Mouse (Mus musculus) E14TG2a.4 (cell line): ENCODE data around the gene Zbtb20.
"Not testable (repeated sequence)": the region's sequence is repeated elsewhere in the genome, so short reads cannot be mapped to it uniquely, and the experiment has no call there.

Experiments
- H3K27me3 ChIP-seq: 2 replicates; pipeline ENCODE4 v1.6.1; 2014; ENCODE audit warnings: low read length, control low read depth; ENCODE audit not compliant: insufficient read depth
- H3K36me3 ChIP-seq: 2 replicates; pipeline ENCODE4 v1.6.1; 2014; ENCODE audit warnings: low read length, control low read depth; ENCODE audit not compliant: insufficient read depth
- H3K4me1 ChIP-seq: replicated peaks from 2 replicates; pipeline ENCODE4 v1.6.1; 2014; ENCODE audit warnings: low read depth, low read length, control low read depth
- H3K4me3 ChIP-seq: replicated peaks from 2 replicates; pipeline ENCODE4 v1.5.1; 2014; ENCODE audit warnings: mild to moderate bottlenecking, low read length
- H3K9me3 ChIP-seq: 2 replicates; pipeline ENCODE4 v1.6.1; 2014; ENCODE audit warnings: low read length, control low read depth
- CTCF ChIP-seq: conservative IDR thresholded peaks from 2 replicates; pipeline ENCODE4 v1.5.1; 2014; ENCODE audit warnings: low read length
- NANOG ChIP-seq: IDR thresholded peaks from 2 replicates; pipeline ENCODE4 v1.6.1; 2014; ENCODE audit warnings: borderline replicate concordance, low read length, mixed read lengths
- POU5F1 ChIP-seq: IDR thresholded peaks from 2 replicates; pipeline ENCODE4 v1.6.1; 2014; ENCODE audit warnings: low read length, borderline replicate concordance

Gene Zbtb20

DNA sequence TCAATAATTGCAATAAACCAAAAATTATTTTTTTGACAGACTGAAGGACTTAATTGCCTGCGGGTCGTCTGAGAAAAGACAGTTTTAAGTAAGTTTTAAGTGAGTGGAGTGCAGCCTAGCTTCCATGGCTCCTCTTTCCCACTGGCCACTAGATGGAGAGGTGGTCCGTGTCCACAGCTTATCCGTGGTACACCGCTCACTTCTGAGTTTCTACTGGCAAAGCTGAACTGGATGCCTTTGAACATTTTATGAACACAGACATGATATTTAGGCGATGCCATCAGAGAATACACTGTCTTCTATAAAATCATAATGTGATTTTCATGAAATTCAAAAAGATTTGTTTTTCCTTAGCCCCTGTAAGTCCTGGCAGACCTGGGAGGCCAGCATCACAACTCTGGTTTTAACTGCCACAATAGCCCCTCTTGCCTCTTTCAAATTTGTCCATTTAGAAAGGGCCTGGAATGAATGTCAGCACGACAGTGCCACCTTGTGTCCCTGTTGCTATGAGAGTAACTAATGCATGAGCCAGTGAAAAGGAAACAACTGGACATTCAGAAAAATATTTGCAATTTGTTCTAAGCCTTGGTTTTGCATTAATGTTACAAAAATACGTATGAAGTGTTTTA is 38.9 kb downstream of the Zbtb20 start:
- H3K4me3 ChIP-seq, result no peak overlapping the region
- TF ChIP-seq POU5F1 (no peak), NANOG (no peak), CTCF (peak; percentile 5; the same call in 1 of the 2 replicates)
- no peaks in the 10 kb centered on the region for H3K36me3 ChIP-seq
- no peaks in the 10 kb centered on the region for H3K9me3 ChIP-seq
- H3K4me1 ChIP-seq, result peaks cover 8% of the 10 kb centered on the region
- H3K27me3 ChIP-seq, result no peaks in the 10 kb centered on the region

DNA sequence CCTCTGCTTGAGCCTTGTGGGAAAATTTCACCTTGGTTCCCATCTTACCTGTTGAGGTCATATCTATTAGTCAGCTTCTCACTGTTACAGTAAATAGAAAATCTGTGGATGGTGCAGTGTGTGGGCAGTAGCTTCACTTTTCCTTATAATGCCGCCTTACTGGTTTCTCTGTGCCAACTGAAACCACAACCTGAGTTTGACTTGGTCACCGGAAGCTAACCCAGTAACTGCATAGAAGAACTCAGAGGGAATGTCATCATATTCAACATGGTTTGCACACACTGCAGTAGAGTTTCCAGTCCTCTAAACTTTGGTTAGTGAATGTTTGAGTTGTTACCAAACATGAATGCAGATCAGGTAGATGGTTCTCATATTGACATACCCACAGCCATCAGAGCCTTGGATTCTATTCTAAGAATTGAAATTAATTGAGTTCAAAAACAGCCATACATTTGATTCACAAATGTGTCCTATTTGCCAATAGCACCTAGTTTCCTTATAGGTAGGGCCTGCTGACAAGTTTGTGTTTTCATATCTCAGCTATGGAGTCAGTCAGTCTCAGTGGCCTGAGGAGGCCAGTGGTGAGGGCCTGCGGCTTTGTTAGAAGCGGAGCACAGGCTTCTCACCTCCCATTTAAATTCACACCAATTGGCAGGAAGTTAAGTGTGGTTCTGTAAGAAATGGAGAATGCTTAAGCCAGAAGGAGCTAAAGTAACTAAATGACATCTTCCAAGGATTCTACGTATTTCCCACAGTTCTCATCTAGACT is 44.5 kb downstream of the Zbtb20 start:
- H3K4me1 ChIP-seq, result no peaks in the 10 kb centered on the region
- H3K27me3 ChIP-seq, result no peaks in the 10 kb centered on the region
- no peak for TF ChIP-seq POU5F1
- no peak for TF ChIP-seq CTCF
- no peak for TF ChIP-seq NANOG
- H3K36me3 ChIP-seq, result no peaks in the 10 kb centered on the region
- H3K4me3 ChIP-seq, result no peak overlapping the region
- H3K9me3 ChIP-seq, result no peaks in the 10 kb centered on the region

DNA sequence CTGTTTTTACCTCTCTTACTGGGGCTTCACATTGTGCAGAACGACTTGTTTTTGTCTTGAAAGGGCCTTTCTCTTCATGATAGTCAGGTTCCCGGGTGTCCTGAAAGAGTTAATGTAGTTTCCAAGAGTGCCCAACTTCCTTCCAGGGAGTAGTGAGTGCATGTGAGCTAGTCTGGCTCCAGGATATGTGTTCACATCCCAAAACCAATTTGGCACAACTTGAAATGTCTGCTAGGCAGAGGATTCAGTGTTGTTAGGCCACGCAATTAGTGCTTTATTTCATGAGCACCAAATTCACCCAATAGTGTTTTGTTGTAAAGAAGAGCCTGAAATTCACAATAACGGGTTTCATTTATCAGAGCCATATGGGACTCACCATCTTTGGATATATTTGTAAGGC is 45.8 kb downstream of the Zbtb20 start:
- Histone ChIP-seq H3K36me3 (no peaks in the 10 kb centered on the region), H3K27me3 (no peaks in the 10 kb centered on the region), H3K9me3 (no peaks in the 10 kb centered on the region), H3K4me3 (no peak overlapping the region), H3K4me1 (no peaks in the 10 kb centered on the region)
- TF ChIP-seq POU5F1, result no peak
- TF ChIP-seq CTCF, result no peak
- TF ChIP-seq NANOG, result no peak

DNA sequence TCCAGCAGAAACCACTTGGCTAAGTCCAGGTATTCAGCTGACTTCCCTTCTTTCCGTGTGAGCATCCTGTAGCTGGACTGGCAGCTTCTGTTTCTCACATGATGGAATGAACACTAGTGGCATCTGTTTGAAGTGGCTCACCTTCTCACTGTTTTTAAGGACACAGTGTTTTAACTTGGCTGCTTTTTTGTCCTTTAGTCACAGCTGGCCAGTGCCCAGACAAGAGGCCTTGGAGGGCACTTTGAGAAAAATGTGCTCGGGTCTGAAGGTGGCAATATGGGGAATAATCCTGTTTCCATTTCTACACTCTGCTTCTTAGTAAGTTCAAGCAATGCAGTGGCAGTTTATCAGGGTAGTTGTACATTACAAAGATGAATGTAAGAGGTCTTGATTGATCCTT is 62.5 kb downstream of the Zbtb20 start:
- peaks cover 6% of the 10 kb centered on the region for H3K4me1 ChIP-seq
- TF ChIP-seq CTCF, result no peak
- no peak for TF ChIP-seq NANOG
- no peak for TF ChIP-seq POU5F1
- no peak overlapping the region for H3K4me3 ChIP-seq
- no peaks in the 10 kb centered on the region for H3K9me3 ChIP-seq
- H3K27me3 ChIP-seq, result no peaks in the 10 kb centered on the region
- H3K36me3 ChIP-seq, result no peaks in the 10 kb centered on the region

DNA sequence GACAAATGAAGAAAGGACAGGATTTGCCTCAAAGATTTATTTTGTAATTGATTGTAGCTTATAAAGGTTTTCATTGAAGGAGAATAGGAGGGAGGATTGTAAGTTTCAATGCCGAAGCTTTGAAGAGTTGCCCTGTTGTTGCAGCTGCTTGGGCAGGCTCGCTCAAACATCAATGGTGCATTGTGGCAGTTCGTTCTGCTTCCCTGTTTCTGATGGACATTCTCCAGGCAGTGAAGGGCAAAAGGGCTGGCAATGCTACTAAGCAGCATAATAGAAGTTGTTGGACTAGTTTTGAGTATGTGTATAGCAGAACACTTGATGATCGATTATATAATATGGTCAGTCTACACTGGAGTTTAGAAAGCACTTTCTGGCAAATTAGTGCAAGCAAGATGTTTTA is 71.3 kb downstream of the Zbtb20 start:
- no peaks in the 10 kb centered on the region for H3K36me3 ChIP-seq
- no peaks in the 10 kb centered on the region for H3K27me3 ChIP-seq
- H3K4me1 ChIP-seq, result no peaks in the 10 kb centered on the region
- H3K9me3 ChIP-seq, result no peaks in the 10 kb centered on the region
- TF ChIP-seq NANOG, result no peak
- TF ChIP-seq CTCF, result no peak
- TF ChIP-seq POU5F1, result no peak
- H3K4me3 ChIP-seq, result no peak overlapping the region

DNA sequence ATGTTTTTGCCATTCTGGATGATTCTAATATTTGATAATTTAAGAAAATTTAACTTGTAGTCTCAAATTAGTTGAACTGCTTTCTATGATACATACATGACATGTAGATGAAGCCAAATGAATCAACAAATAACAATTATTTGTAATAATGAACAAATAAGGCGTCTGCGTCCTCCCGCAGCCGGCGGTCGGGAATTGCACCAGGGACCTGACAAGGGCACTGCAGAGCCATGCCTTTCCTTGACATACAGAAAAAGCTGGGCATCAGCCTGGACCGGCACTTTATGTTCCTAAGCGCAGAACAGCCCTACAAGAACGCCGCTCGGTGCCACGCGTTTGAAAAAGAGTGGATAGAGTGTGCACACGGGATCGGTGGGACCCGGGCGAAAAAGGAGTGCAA is 79.7 kb downstream of the Zbtb20 start:
- not testable (repeated sequence) for H3K9me3 ChIP-seq, H3K36me3 ChIP-seq, H3K27me3 ChIP-seq, H3K4me1 ChIP-seq
- peak overlapping the region; percentile 49; the same call in 1 of the 2 replicates for H3K4me3 ChIP-seq

DNA sequence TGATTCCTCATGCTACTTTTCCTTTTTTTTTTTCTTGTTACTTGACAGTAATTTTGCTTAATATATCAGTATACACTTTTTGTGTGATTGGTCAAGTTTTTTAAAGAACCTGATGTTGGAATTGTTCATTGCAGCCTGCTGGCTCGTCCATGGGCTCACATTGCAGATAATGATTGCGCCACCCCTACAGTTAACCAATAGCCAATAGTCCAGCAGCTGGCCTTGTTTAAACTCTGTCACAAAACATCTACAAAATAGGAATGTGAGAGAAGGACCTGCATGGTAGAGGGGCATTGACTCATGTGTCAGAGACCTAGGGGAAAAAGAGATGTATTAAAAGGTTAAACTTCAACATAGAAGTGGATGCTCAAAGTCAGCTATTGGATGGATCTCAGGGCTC is 97.2 kb downstream of the Zbtb20 start:
- Histone ChIP-seq H3K36me3 (no peaks in the 10 kb centered on the region), H3K9me3 (no peaks in the 10 kb centered on the region), H3K4me3 (no peak overlapping the region), H3K4me1 (no peaks in the 10 kb centered on the region), H3K27me3 (no peaks in the 10 kb centered on the region)
- TF ChIP-seq NANOG (no peak), POU5F1 (no peak), CTCF (no peak)

DNA sequence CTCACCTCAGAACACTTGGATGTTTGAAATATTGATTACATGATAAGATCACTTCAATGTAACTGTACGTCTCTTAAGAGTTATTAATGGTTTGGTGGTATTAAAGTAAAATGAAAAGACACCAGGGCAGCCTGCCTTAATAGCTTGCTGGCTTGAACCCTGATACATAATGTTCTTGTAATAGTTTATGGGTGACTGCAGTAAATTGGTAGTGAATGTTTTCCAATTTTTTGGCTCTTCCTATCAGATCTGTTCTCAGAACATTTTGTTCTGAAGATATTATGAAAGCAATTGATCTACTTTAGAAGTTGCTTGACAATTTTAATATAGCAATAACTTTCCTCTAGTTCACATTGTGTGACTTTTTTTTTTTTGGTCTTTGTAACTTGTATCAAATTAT is 123.2 kb downstream of the Zbtb20 start:
- Histone ChIP-seq H3K9me3 (no peaks in the 10 kb centered on the region), H3K27me3 (no peaks in the 10 kb centered on the region), H3K4me1 (no peaks in the 10 kb centered on the region), H3K36me3 (no peaks in the 10 kb centered on the region), H3K4me3 (no peak overlapping the region)
- no peak for TF ChIP-seq CTCF
- TF ChIP-seq NANOG, result no peak
- TF ChIP-seq POU5F1, result no peak

DNA sequence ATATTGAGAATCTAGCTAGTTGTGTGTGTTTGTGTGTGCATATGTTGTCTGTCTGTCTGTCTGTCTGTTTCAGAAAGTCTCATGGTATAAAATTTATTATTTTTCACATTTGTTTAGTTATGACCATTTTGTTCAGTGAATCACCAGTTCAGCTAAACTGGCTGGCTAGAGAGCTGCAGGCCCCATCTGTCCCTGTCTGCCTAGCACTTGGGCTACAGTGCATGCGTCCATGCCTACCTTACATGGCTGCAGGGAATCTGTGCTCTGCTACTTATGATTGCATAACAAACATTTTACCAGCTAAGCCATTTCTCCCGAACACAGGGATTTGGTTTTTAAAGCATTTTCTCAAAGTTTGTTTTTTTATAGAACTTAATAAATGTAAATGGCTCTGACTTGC is 150.7 kb downstream of the Zbtb20 start:
- TF ChIP-seq NANOG, result no peak
- no peak for TF ChIP-seq CTCF
- no peak for TF ChIP-seq POU5F1
- no peaks in the 10 kb centered on the region for H3K27me3 ChIP-seq
- no peaks in the 10 kb centered on the region for H3K9me3 ChIP-seq
- H3K36me3 ChIP-seq, result no peaks in the 10 kb centered on the region
- no peak overlapping the region for H3K4me3 ChIP-seq
- H3K4me1 ChIP-seq, result no peaks in the 10 kb centered on the region
